Mouse (Mus musculus): ENCODE data around the gene Wwc2.

Gene Wwc2

GRCm38 (mm10) chr8:47939933-47940870 lies 50.5 kb downstream of the Wwc2 start:
- DNase-seq (ENCODE audit: low read depth), result no peak

- DNase-seq (ENCODE audit: low read depth), result no peak
These were observed 51.5 kb downstream of the Wwc2 start for GRCm38 (mm10) chr8:47939217-47939616.

- DNase-seq (ENCODE audit: low read depth), result no peak
These were observed 54.3 kb downstream of the Wwc2 start for GRCm38 (mm10) chr8:47936386-47936785.

- no peak for DNase-seq (ENCODE audit: low read depth)
These were observed 55.3 kb downstream of the Wwc2 start for GRCm38 (mm10) chr8:47935461-47935860.

- DNase-seq (ENCODE audit: low read depth), result no peak
These were observed 57.6 kb downstream of the Wwc2 start for GRCm38 (mm10) chr8:47933087-47933486.

GRCm38 (mm10) chr8:47932028-47932790 lies 58.5 kb downstream of the Wwc2 start:
- peak; percentile 31 for DNase-seq (ENCODE audit: low read depth)

- no peak for DNase-seq (ENCODE audit: low read depth)
These were observed 59.4 kb downstream of the Wwc2 start for GRCm38 (mm10) chr8:47931371-47931770.

GRCm38 (mm10) chr8:47929615-47930014 lies 61.1 kb downstream of the Wwc2 start:
- DNase-seq (ENCODE audit: low read depth), result no peak

- DNase-seq (ENCODE audit: low read depth), result no peak
These were observed 62.0 kb downstream of the Wwc2 start for GRCm38 (mm10) chr8:47928604-47929185.

- no peak for DNase-seq (ENCODE audit: low read depth)
These were observed 65.8 kb downstream of the Wwc2 start for GRCm38 (mm10) chr8:47924921-47925320.

GRCm38 (mm10) chr8:47922816-47923215 lies 67.9 kb downstream of the Wwc2 start:
- no peak for DNase-seq (ENCODE audit: low read depth)

- no peak for DNase-seq (ENCODE audit: low read depth)
These were observed 68.7 kb downstream of the Wwc2 start for GRCm38 (mm10) chr8:47922011-47922410.

- no peak for DNase-seq (ENCODE audit: low read depth)
These were observed 70.1 kb downstream of the Wwc2 start for GRCm38 (mm10) chr8:47920575-47921144.

GRCm38 (mm10) chr8:47917060-47918035 lies 73.4 kb downstream of the Wwc2 start:
- DNase-seq (ENCODE audit: low read depth), result peak; percentile 68

GRCm38 (mm10) chr8:47915521-47915920 lies 75.2 kb downstream of the Wwc2 start:
- DNase-seq (ENCODE audit: low read depth), result no peak

- DNase-seq (ENCODE audit: low read depth), result no peak
These were observed 75.8 kb downstream of the Wwc2 start for GRCm38 (mm10) chr8:47914946-47915345.

GRCm38 (mm10) chr8:47914161-47914560 lies 76.6 kb downstream of the Wwc2 start:
- DNase-seq (ENCODE audit: low read depth), result no peak

GRCm38 (mm10) chr8:47913621-47914020 lies 77.1 kb downstream of the Wwc2 start:
- no peak for DNase-seq (ENCODE audit: low read depth)

GRCm38 (mm10) chr8:47909681-47910080 lies 81.0 kb downstream of the Wwc2 start:
- DNase-seq (ENCODE audit: low read depth), result no peak

- DNase-seq (ENCODE audit: low read depth), result no peak
These were observed 83.7 kb downstream of the Wwc2 start for GRCm38 (mm10) chr8:47907056-47907455.

GRCm38 (mm10) chr8:47906142-47906541 lies 84.6 kb downstream of the Wwc2 start:
- no peak for DNase-seq (ENCODE audit: low read depth)

Data from fibroblast of lung, adult 2 months (primary cell).